Mouse (Mus musculus): Measurements from ENCODE around the gene Nfxl1. TPM values are rescaled to one million over a fixed set of nuclear protein-coding genes. Genes with fewer than 3 reads are reported as not detected.
"Not testable (repeated sequence)": the region's sequence is repeated elsewhere in the genome, so short reads cannot be mapped to it uniquely, and the experiment has no call there.

The Nfxl1 gene
- total RNA-seq (2021) = 10 to 100 TPM; 10.3 to 11.5 TPM

DNA sequence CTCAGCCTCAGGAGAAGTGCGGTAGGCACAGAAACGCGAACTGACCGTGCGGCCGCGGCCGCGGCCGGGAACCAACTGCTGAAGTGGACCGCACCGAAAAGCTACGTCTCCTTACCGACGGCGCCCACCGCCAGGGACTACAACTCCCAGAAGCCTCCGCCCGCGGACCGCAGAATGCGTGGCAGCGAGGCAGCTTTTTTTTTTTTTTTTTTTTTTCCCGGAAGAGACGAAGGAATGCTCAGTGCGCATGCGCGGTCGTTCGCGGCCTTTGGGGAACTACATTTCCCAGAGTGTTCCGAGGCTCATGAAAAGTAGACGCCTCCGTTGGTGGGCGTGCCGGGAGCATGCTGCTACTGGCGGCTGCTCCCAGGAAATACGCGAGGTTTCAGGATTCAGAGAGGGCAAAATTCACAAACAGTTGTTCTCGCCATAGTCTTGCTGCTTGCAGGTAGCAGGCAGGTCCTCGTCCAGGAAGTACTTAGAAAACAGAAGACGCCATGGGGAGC, at the start of gene Nfxl1:
Nfxl1 (minus strand) TSS at position 141 of the 506 bp plus-strand sequence.
- peak; percentile 97 for DNase-seq

DNA sequence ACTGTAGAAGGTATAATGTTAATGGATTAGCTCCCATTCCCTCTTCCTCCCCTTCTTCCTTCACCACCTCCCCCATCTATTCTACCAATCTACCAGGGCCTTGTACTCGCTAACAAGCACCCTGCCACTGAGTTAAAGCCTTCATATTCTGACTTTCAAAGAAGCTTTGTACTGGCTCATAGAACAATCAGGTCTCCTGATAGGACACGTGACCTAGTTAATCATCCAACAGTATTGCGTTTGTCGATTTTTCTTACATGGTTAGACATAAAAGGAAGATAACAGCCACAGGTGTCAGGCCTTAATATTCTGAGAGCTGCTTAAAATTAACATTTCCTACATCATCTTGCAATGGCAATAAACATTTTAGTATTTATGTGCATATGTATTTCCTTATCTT, 43.7 kb upstream of the Nfxl1 start:
- no peak for DNase-seq

DNA sequence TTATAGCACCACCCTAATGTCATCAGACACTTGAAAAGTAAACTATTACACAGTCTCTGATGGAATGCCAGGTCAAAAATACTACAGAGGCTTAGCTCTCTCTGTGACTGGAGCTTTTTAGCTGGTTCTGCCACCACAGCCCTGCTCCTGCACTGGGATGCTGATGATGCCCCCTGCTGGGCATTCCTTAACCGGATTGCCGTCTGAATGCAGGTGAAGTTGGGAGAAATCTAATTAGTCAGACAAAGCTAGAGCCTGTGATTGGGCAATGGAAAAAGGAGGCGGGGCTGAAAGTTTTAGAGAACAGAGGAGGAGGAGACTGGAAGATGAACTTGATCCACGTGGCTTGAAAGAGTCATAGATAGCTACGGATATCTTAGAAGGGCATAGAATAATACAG, 41.5 kb upstream of the Nfxl1 start:
- peak; percentile 69 for DNase-seq

DNA sequence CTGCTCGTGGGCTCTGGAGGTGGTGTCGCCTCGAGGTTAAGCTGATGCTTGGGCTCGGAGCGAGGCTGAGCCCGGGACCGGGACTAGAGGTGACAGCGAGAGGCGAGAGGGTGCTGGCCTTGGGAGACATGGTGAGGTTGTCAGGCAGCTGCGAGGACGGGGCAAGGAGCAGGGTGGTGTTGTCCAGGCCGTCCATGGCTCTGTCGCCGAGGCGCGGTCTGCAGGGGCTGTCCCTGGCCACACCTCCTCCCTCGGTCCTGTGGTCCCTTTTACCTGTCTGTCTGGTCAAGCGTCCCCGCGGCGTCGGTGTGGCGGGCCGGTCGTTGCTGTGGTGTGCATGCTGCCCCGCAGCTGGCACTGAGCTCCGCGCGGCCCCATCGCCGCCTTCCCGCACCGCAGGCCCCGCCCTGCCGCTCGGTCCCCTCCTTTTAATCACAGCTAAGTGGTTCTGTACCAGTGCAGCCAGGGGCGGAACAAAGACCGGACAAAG, 27.8 kb upstream of the Nfxl1 start, which contains the start of gene Gm5868:
Gm5868 (minus strand) TSS at position 360 of the 490 bp plus-strand sequence.
- no peak for DNase-seq

DNA sequence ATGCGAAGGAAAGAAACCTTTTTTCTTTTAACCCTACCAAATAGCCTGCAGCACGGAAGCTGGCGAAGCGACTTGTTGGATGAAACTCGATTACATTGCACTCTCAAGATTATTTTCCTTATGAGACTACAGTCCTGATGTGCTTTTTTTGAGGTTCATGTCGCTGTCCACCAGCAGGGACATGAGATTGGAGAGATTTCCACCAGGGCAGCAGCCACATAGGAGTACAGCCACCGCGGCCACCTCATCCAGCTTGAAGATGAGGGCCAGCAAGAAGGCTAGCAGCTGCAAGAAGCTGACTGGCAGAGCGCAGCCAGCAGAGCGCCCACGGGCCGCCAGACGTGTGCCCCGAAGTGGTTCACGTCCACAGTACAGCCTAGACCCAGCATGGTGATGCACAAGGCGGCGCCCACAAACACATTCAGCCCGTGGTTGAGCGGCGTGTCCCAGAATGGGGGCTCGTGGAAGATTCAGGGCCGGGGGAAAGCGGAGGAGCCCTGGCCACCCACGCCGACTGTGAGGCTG, 27.2 kb upstream of the Nfxl1 start:
- not testable (repeated sequence) for DNase-seq

DNA sequence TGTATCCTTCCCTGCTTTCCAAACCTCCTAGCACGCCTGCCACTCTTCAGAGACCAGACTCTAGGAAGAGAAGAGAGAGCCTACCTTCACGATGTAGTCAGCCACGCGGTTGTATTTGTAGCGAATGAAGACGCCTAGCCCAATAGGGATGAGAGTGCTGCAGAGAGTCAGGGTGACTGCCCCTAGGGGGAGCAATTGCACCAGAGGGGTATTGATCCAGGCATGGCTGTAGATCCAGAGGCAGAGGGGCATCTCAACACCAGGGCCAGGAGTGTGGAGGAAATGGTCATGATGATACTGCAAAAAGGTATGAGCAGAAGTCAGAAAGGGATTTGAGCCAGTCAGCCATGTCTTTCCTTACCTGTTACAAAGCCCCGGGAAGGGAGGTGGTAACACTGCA, 26.6 kb upstream of the Nfxl1 start:
- DNase-seq = not testable (repeated sequence)

DNA sequence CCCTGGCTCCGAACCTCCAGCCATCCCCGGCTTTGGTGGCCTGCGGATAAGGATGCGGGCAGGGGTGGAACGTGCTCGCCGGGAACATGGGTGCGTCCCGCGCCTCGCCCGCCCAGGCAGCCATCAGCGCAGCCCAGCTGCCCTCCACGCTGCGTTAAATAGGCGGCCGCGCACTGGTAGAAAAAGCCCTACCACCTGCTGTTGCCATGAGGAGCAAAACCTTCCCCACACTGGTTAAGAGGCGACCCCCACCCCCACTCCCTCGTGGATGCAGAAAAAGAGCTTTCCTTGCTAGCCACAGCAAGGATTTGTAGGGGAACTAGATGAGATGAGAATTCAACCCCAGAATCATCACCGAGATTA, 21.5 kb upstream of the Nfxl1 start, which contains the start of gene Zar1:
Zar1 (minus strand) TSS at position 285 of the 363 bp plus-strand sequence.
- not testable (repeated sequence) for DNase-seq

DNA sequence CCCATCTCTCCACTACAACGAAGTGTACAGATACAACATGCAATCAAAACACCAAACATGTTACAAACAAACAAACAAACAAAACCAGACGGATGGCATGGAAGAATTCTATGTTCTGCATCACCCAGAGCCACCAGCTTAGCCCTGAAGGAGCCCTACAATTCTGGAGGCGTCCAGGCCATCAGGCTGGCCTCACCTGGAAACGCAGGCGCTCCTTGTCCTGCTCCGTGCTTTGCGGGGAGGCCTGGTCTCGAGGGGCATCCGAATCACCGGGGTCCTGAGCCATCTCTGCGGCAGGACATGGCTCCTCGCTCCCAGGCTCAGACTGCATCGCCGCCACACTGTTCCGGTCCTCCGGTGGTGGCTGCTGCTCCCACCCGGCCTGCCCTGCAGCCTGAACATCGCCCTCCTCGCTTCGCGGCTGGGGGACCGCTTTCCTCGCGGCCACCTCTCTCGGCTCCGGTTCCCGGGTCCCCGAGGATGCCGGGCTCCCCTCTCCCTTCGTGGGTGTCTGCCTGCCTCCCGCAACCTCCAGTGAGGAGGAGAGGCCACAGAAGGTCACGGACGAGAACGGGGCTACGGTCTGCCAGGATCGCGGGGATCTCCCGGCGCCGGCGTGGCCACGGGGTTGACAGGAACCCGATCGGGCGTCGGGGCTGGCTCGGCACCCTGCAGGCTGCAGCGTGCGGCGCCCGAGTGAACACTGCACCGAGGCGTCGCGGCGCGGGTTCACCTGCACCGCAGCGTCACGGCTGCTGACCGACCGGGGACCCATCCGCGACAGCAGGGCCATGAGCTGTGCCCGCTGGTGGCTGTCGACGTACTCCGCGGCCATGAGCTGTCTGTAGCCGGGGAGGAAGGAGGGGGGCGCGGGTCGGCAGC, 20.8 kb upstream of the Nfxl1 start:
- peak; percentile 11 for DNase-seq

DNA sequence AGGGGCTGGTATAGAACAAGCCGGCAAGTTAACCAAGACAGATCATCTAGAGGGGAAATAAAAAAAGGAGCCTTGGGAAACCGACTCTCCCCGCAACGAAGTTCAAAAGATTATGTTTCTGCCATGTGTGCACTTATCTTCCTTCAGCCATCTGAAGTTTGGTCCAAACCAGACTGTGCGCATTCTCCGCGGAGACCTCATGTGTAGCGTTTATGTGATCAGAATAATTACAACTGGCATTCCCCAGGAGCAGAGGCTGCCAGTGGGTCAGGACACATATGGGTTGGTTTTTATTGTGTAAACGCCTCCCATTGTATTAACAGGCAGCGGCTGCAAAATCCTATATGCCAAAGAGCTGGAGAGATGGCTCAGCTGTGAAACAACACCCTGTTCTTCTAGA, 20.1 kb upstream of the Nfxl1 start:
- DNase-seq = not testable (repeated sequence)

DNA sequence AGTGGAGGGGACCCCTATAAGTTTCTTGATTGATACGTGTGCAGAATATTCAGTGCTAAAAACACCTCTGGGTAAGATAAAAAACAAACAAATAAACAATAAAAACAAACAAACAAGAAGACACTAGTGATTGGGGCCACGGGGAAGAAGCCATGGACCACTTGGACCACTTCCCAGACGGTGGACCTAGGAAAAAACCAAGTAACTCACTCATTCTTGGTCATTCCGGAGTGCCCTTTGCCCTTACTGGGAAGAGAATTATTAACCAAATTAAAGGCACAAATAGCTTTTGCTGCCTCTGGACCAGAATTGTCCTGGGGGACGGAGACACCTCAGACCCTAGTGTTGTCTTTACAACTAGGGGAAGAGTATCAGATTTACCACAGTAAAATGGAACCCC, 6.1 kb upstream of the Nfxl1 start:
- DNase-seq = no peak

DNA sequence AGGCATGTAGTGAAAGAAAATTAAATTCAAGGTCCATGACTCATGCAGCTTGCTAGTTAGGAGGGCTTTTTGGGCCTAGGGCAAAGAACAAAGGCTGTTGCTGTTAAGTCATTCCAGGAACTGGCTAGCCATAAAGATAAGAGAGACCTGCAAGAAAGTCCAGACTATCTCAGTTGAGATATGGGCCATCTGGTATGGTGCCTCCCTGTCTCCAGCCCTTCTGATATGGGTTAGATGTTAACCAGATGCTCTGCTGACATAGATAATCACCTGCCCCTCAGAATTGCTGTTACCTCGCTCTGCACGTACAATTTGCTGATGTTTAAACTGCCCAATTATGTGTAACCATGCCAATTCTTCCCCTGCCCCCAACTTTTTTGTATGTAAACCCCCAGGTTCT, 3.7 kb upstream of the Nfxl1 start:
- DNase-seq = not testable (repeated sequence)

DNA sequence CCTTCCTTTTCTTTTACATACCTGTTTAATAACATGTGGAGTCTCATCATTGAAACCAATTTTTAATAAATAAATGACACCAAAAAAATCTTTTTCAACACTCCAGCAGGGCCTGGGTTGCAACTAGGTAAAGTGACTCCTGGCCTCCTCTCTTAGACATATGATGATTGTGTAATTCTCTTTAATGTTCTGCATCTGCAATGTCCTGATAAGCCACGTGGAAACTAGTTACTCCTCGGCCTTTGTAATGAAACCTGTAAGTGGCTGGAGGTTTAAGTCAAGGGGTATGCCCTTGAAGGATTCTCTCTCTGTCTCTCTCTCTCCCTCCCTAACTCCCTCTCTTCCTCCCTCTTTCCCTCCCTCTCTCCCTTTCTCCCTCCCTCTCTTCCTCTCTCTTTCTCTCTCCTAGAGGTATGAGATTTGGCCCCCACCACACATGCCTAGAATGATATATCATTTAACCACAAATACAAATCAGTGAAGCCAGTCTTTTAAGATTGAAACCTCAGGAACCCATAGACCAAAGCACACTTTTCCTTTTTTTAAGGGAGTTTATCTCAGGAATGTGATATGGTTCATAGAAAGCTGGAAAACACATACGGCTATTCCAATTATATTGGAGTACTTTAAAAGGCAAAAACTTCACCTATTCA, 1.6 kb upstream of the Nfxl1 start:
- DNase-seq = no peak

DNA sequence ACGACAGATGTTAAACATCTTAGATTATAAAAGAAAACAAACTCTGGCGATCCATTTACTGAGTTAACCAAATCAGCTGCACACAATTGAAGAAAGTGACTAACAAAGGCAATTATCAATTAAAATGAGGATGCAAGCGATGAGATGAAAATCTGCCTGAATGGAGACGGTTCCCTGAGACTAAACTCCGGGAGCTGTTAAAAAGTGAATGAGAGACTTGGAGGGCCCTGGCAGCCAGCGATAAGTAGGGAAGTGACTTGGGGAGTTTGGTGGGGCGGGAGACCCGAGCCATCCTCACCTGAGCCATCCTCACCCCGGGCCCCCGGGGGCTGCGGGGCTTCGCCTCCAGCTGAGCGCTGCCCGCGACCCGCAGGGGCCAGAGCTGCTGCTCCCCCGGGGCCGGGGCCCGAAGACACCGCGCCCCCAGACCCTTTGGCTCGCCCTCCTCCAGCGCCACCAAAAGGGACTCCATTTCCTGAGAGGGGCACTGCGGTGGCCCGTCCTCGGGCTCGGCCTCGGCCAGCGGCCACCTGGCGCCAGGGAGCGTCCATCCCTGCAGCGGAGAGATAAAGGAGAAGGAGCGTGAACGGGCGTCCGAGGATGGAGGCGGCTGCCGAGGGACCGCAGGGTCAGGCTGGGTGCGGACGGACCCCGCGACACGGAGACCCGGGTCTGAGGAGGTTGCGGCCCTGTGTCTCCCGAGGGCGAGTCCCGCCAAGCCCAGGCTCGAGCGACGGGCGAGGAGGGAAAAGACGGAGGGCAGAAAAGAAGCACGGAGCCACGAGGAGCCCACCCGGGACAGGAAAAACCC, 563 bp downstream of the Nfxl1 start:
- DNase-seq = peak; percentile 52

DNA sequence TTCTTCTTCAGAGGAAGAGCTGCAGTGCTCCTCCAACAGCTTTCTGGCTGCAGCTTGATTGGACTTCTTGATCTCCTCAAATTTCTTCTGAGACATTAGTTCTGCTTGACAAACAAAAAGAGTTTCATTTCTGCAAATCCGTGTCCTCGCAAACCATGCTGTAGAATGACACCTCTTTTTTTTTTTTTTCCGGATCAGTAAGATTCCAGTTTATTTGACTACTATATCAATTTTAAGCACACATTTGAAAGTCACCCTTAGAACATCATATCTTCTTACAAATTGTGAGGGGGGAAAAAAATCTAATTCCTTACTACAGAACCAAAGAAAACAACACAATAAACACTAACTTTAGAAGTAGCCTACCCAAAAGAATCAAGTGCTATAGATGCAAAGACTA, 3.2 kb downstream of the Nfxl1 start:
- no peak for DNase-seq

DNA sequence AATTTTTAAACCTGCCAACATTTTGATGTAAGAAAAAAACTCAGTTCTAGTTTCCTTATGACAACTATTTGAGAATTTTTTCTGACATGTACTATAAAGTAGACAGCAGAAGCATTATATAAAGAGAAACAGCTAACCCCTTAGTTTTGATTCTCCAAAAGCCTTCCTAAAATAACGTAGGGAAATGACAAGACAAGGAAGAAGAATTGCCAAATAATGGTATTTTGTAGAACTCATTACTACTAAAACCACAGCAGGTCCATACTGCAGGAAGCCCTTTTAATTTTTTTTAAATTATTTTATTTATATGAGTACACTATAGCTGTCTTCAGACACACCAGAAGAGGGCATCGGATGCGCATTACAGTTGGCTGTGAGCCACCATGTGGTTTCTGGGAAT, 8.3 kb downstream of the Nfxl1 start:
- DNase-seq = no peak

DNA sequence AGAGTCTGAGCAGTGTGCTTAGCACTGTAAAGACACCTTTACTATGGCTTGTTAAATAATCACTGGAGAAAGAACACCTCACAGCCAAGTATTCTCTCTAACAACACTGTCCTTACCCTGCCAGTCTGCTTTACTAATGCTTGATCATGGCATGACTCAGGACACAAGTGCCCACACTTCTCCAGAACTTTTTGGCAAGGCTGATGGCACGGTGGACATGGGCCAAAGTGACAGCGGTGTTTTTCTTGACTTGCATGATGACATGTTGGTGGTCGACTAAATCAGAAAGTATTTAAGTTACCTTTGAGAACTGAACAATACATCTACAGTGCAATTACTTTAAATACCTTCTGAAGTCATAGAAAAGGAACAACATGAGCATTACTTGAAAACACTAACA, 30.6 kb downstream of the Nfxl1 start:
- DNase-seq = peak; percentile 51

DNA sequence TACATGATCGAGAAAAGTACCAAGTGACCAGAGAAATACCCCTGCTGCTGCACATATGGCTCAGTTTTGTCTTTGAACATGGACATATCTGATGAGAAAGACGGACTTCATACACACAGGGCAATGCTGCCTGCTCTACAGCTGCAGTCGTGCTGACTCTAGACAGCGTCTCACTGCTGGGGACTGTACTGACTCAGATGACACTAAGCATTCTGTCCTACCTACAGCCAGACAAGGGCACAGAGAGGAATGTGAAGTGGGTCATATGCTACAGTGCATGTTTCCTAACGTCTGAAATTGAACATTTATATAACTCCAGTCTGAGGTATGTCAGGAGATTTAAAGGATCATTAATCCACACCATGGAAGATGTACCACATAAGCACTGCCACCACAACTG, 45.7 kb downstream of the Nfxl1 start:
- no peak for DNase-seq

DNA sequence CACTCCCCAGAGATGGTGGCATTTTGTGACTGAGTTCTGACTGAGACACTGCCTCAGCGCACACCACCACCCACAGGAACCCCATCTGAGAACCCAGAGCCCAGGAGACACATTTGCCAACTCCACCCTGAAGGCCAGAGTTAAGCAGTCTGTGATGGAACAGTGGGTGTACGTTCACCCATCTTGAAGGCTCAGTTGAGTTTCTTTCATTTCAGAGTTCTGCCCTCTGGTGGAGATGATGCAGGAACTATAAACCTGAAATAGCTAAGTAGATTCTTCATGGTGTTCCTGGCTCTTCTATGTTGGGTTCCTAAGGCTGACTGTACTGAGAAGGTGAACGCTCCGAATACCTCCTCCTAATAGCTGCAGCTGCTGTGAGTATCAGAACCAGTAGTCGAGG, 53.7 kb downstream of the Nfxl1 start:
- no peak for DNase-seq

DNA sequence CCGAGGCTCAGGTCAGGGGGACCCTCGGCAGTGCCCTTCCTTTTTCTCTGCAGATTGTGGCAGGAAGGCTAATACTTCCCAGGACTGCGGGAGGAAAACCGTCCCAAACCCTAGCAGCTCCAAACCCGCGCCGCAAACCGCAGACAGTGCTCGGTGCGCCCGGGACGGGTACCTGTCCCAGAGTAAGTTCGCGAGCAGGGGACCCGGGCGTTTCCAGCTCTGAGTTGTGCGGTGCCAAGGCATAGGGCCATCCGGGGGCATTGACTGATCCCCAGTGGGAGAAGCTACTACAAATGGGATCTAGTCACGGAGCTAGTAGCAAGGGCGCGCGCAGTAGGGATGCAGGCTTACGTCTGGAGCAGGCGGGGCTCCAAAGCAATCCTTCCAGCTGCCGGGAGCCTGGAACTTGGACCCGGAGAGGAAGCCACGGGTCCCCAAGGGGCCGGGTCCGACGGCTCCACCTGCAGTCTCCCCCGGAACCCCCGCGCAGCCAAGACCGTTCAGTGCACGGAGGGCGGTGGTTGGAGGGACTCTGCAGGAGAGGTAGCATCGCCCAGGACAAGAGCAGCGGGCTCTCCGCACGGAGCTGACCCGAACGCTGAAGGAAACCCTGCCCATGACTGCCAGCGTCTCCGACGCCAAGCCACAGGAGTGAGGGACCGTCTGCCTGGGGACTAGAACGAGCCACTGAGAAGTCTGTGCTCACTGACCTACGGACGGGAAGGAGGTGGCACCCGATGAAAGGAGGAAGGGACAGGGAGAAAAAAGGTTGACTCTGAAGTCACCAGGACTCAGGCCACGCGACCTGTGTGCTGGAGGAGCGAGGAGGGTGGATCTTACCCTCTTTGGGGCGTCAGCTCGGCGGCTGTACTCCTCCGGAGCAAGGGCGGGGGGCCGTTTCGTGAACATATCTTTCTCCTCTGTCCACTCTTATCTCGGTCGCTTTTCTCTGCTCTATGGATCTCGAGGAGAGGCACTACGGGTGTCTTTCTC, 55.7 kb downstream of the Nfxl1 start, which contains the start of gene Corin:
Corin (minus strand) TSS at position 943 of the 993 bp plus-strand sequence.
- peak; percentile 47 for DNase-seq

DNA sequence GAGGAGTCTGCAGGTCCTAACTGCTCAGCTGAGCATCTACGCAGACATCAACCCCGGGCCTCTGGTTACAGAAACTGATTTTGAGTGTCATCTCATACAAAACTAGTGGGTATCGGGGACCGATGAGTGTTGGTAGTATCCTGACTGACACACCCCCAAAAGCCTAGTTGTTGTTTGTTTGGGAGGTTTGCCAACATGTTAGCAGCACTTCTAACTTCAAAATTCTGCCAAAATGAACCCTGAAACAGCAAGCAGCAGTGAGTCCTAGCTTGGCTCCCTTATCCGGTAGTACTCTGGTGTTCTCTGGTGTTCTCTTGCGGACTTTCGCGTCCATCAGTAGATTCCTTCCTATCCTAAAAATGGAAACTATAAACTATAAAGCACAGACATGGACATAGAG, 56.7 kb downstream of the Nfxl1 start:
- DNase-seq = no peak

DNA sequence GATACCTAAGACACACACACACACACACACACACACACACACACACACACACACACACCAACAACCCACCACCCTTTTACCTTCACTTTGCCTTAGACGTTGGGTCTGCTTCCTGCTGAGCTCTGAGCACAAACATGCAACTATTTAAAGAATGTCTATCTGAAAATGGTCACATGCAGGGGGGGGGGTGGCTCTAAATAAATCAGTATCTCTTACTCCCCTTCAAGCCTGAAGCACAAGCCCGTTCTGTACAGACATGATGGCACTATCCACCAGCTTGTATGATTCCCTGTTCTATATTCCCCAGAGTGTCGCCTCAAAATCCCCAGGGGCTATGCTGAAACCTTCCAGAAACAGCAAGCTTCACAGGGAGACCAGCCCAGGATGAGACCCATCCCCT, 57.7 kb downstream of the Nfxl1 start:
- no peak for DNase-seq

Data from heart, postnatal 4 days (tissue).